Comparison of ENCODE assay signal across 14 mouse cellular contexts in the genomic region with DNA sequence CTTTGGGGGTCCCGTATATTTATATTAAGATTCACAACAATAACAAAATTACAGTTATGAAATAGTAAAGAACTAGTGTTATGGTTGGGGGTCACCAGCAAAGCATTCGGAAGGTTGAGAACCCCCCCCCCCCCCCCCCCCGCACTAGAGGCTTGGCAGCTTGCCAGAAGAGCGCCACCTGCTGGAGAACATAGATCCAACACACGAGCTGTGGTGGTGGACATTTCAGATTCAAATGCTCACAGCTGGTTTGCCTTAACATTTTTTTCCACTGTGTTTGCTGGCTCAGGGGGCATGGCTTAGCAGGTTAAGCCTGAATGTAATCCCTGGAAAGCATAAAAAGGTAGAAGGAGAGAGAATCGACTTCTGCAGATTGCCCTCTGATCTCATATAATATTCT.
DNase-seq lines count a peak whose midpoint lies in the region; ATAC-seq and TF ChIP-seq lines count a peak whose summit lies in the region.
"Had no signal": no experiment of that assay in that cellular context is flagged by ENCODE, and none has a peak within 500 bp of the region (broad histone marks: within the 10 kb centered on the region; RNA-seq: fewer than 3 reads in every experiment).

No protein-coding gene starts in this region.

- peak; percentile 27 for DNase-seq in adrenal gland, postnatal 14 days
- DNase-seq in adrenal gland, adult 18-20 months (ENCODE audit: low spot score in 2 of 2) = no peak
- DNase-seq in midbrain, postnatal 0 days (ENCODE audit: low spot score) = peak; percentile 13
- peak; percentile 6 for DNase-seq in splenic B cell, adult 2 months (ENCODE audit: low read depth, low spot score)
- DNase-seq in frontal cortex, postnatal 36 days (ENCODE audit: low spot score in 2 of 2) = no peak
- DNase-seq: adrenal gland, adult 8-10 months; cerebellum, adult 8-10 months; heart, adult 18-20 months; liver, embryonic 13.5 days had no signal

- no peak overlapping the region for H3K4me3 ChIP-seq in intestine, postnatal 0 days (ENCODE audit: low read depth, low read length)
- H3K4me3 ChIP-seq in intestine, embryonic 16.5 days (ENCODE audit: low read length) = no peak overlapping the region
- no peak overlapping the region for H3K4me3 ChIP-seq in midbrain, postnatal 0 days (ENCODE audit: low read depth, low read length)
- H3K4me3 ChIP-seq in midbrain, embryonic 16.5 days (ENCODE audit: low read depth, low read length) = no peak overlapping the region
- H3K4me3 ChIP-seq: erythroblast, embryonic 14.5 days; liver, embryonic 13.5 days; megakaryocyte, embryonic 14.5 days had no signal

- no peaks in the 10 kb centered on the region for H3K27me3 ChIP-seq in intestine, postnatal 0 days (replicated peaks; ENCODE audit: control insufficient read depth, insufficient read depth, low read length)
- no peaks in the 10 kb centered on the region for H3K27me3 ChIP-seq in intestine, embryonic 16.5 days (replicated peaks; ENCODE audit: control insufficient read depth, insufficient read depth, low read length)
- H3K27me3 ChIP-seq in midbrain, postnatal 0 days (ENCODE audit: insufficient read depth, low read length) = no peaks in the 10 kb centered on the region
- no peaks in the 10 kb centered on the region for H3K27me3 ChIP-seq in midbrain, embryonic 16.5 days (ENCODE audit: control insufficient read depth, insufficient read depth, low read depth, low read length)
- no peaks in the 10 kb centered on the region for H3K27me3 ChIP-seq in splenic B cell, adult 2 months (ENCODE audit: control insufficient read depth, insufficient read depth, low read length, poor library complexity, severe bottlenecking)
- H3K27me3 ChIP-seq: liver, embryonic 13.5 days; megakaryocyte, embryonic 14.5 days had no signal

- no peaks in the 10 kb centered on the region for H3K4me1 ChIP-seq in intestine, postnatal 0 days (replicated peaks; ENCODE audit: control insufficient read depth, insufficient read depth, low read length)
- H3K4me1 ChIP-seq in intestine, embryonic 16.5 days (ENCODE audit: control insufficient read depth, insufficient read depth, low read length) = no peaks in the 10 kb centered on the region
- H3K4me1 ChIP-seq in midbrain, postnatal 0 days (ENCODE audit: insufficient read depth, low read length) = no peaks in the 10 kb centered on the region
- no peaks in the 10 kb centered on the region for H3K4me1 ChIP-seq in midbrain, embryonic 16.5 days (ENCODE audit: control insufficient read depth, insufficient read depth, low read length)
- H3K4me1 ChIP-seq: liver, embryonic 13.5 days; megakaryocyte, embryonic 14.5 days had no signal

- H3K27ac ChIP-seq in intestine, postnatal 0 days (ENCODE audit: low read depth, low read length) = no peak overlapping the region
- H3K27ac ChIP-seq in intestine, embryonic 16.5 days (ENCODE audit: low read length) = no peak overlapping the region
- no peak overlapping the region for H3K27ac ChIP-seq in midbrain, postnatal 0 days (ENCODE audit: low read depth, low read length)
- no peak overlapping the region for H3K27ac ChIP-seq in midbrain, embryonic 16.5 days (ENCODE audit: low read length)
- H3K27ac ChIP-seq: liver, embryonic 13.5 days had no signal

- TF ChIP-seq CTCF in intestine, postnatal 0 days (IDR thresholded peaks at IDR 0.05; ENCODE audit: low read depth) = peak; percentile 56
- TF ChIP-seq CTCF in midbrain, postnatal 0 days (IDR thresholded peaks at IDR 0.05) = peak; percentile 57

- no peaks in the 10 kb centered on the region for H3K36me3 ChIP-seq in intestine, postnatal 0 days (ENCODE audit: control insufficient read depth, insufficient read depth)
- no peaks in the 10 kb centered on the region for H3K36me3 ChIP-seq in intestine, embryonic 16.5 days (ENCODE audit: control insufficient read depth, insufficient read depth, low read length)
- H3K36me3 ChIP-seq in midbrain, postnatal 0 days (ENCODE audit: insufficient read depth, low read length) = no peaks in the 10 kb centered on the region
- no peaks in the 10 kb centered on the region for H3K36me3 ChIP-seq in midbrain, embryonic 16.5 days (ENCODE audit: control insufficient read depth, insufficient read depth, low read length)
- no peaks in the 10 kb centered on the region for H3K36me3 ChIP-seq in splenic B cell, adult 2 months (ENCODE audit: control insufficient read depth, insufficient read depth, low read length, poor library complexity, severe bottlenecking)
- H3K36me3 ChIP-seq: liver, embryonic 13.5 days had no signal

- 40% methylated on average over 6 of the region's 6 CpGs for WGBS in intestine, postnatal 0 days
- WGBS in intestine, embryonic 16.5 days = 38% methylated on average over 6 of the region's 6 CpGs
- whole genome bisulfite sequencing in midbrain, postnatal 0 days = 44% methylated on average over 5 of the region's 6 CpGs
- WGBS in midbrain, embryonic 16.5 days = 54% methylated on average over 5 of the region's 6 CpGs

- H3K9me3 ChIP-seq in intestine, postnatal 0 days (ENCODE audit: control insufficient read depth) = no peaks in the 10 kb centered on the region
- H3K9me3 ChIP-seq in intestine, embryonic 16.5 days (ENCODE audit: control insufficient read depth, low read length) = no peaks in the 10 kb centered on the region
- no peaks in the 10 kb centered on the region for H3K9me3 ChIP-seq in midbrain, postnatal 0 days (ENCODE audit: low read length)
- no peaks in the 10 kb centered on the region for H3K9me3 ChIP-seq in midbrain, embryonic 16.5 days (replicated peaks; ENCODE audit: control insufficient read depth, low read length, poor library complexity, severe bottlenecking)
- H3K9me3 ChIP-seq: liver, embryonic 13.5 days had no signal

- no peak overlapping the region for H3K9ac ChIP-seq in intestine, postnatal 0 days (ENCODE audit: low read depth, low read length)
- H3K9ac ChIP-seq in intestine, embryonic 16.5 days (ENCODE audit: low read depth, low read length) = no peak overlapping the region
- H3K9ac ChIP-seq in midbrain, postnatal 0 days (replicated peaks; ENCODE audit: low read length, poor library complexity, severe bottlenecking) = no peak overlapping the region
- no peak overlapping the region for H3K9ac ChIP-seq in midbrain, embryonic 16.5 days (ENCODE audit: low read depth, low read length)
- H3K9ac ChIP-seq: liver, embryonic 13.5 days had no signal

- H3K4me2 ChIP-seq in intestine, postnatal 0 days (replicated peaks; ENCODE audit: low read depth) = no peak overlapping the region
- no peak overlapping the region for H3K4me2 ChIP-seq in intestine, embryonic 16.5 days (ENCODE audit: low read depth, low read length)
- no peak overlapping the region for H3K4me2 ChIP-seq in midbrain, postnatal 0 days (ENCODE audit: low read depth, low read length, poor library complexity, severe bottlenecking)
- no peak overlapping the region for H3K4me2 ChIP-seq in midbrain, embryonic 16.5 days (ENCODE audit: low read length)
- H3K4me2 ChIP-seq: liver, embryonic 13.5 days had no signal

- no peak for ATAC-seq in intestine, postnatal 0 days
- ATAC-seq in intestine, embryonic 16.5 days = no peak
- ATAC-seq in midbrain, postnatal 0 days (ENCODE audit: low FRiP score) = no peak
- no peak for ATAC-seq in midbrain, embryonic 16.5 days

Comparison
In these comparisons a context has a peak if more than half of its experiments do, and no peak if none do; other contexts are left out.
1. DNase-seq: peak in adrenal gland, postnatal 14 days (single experiment), midbrain, postnatal 0 days (single experiment) and splenic B cell, adult 2 months (single experiment); none in adrenal gland, adult 18-20 months (0 of 2) and frontal cortex, postnatal 36 days (0 of 2).